Mouse (Mus musculus) heart, embryonic 15.5 days (tissue): ENCODE measurements around the gene Tgif2. TPM values are rescaled to one million over a fixed set of nuclear protein-coding genes. Genes with fewer than 3 reads are reported as not detected.
"Not testable (repeated sequence)": the region's sequence is repeated elsewhere in the genome, so short reads cannot be mapped to it uniquely, and the experiment has no call there.

Experiments used
- ATAC-seq: fragments of 200-750 bp; cut with Nextera tagmentation; replicated peaks from 2 replicates; pipeline ENCODE4 v1.8.0; 2017; ENCODE audit warnings: low read depth, moderate TSS enrichment; ENCODE audit not compliant: insufficient number of reproducible peaks, insufficient read depth, low FRiP score
- H3K27ac ChIP-seq: fragments of 300-500 bp; sonication (generic); 2 replicates; pipeline ENCODE4 v1.5.1; 2015; ENCODE audit warnings: mild to moderate bottlenecking, inconsistent platforms
- H3K27me3 ChIP-seq: fragments of 300-500 bp; sonication (generic); 2 replicates; pipeline ENCODE4 v1.6.1; 2015; ENCODE audit warnings: inconsistent platforms
- H3K36me3 ChIP-seq: fragments of 300-500 bp; sonication (generic); 2 replicates; pipeline ENCODE4 v1.6.1; 2015; ENCODE audit warnings: mild to moderate bottlenecking, inconsistent platforms
- H3K4me1 ChIP-seq: fragments of 300-500 bp; sonication (generic); replicated peaks from 2 replicates; pipeline ENCODE4 v1.6.1; 2015; ENCODE audit warnings: inconsistent platforms
- H3K4me2 ChIP-seq: fragments of 300-500 bp; sonication (generic); 2 replicates; pipeline ENCODE4 v1.6.1; 2015; ENCODE audit warnings: inconsistent platforms, mild to moderate bottlenecking, moderate library complexity
- H3K4me3 ChIP-seq: fragments of 300-500 bp; sonication (generic); 2 replicates; pipeline ENCODE4 v1.5.1; 2015; ENCODE audit warnings: mild to moderate bottlenecking, inconsistent platforms
- H3K9ac ChIP-seq: fragments of 300-500 bp; sonication (generic); 2 replicates; pipeline ENCODE4 v1.6.1; 2015; ENCODE audit warnings: mild to moderate bottlenecking, inconsistent platforms
- H3K9me3 ChIP-seq: fragments of 300-500 bp; sonication (generic); replicated peaks from 2 replicates; pipeline ENCODE4 v1.6.1; 2016; ENCODE audit warnings: inconsistent platforms
- WGBS: fragments of 180-500 bp; shearing (Covaris S2); methylation state at CpG from one replicate; pipeline ENCODE4 v1.1.7; 2015; ENCODE audit warnings: mixed read lengths; 5-methylcytosine and 5-hydroxymethylcytosine counted together
- polyA plus RNA-seq: library from polyadenylated mRNA; unstranded; fragments of >200 nt; fragmentation: Nextera tagmentation; extraction: Ambion mirVana; gene quantifications from 2 replicates; pipeline ENCODE4 v1.2.1, GENCODE M21; 2015

Gene Tgif2
- polyA plus RNA-seq, 1 experiment from 2014 or later, result 23.6 TPM

DNA sequence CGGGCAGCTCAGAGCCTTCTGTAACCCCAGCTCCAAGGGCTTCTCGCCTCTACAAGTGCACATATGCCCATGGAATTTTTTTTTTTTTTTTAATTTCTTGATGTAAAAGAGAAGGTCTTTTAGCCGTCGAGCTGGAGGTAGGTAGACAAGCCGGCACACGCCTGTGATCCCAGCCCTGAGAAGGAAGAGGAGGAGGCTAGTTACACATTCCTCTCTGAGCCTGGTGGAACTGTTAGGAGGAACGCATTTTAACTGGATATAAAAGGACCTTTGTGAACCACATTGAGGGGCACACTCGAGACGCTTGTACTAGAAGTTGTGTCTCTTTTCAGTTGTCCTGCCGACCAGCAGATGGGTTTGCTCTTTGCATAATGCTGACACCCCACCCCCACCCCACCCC, 4.9 kb downstream of the Tgif2 start:
- Histone ChIP-seq H3K4me2 (no peak overlapping the region), H3K9ac (no peak overlapping the region), H3K27ac (peak overlapping the region; percentile 22; the same call in 1 of the 2 replicates), H3K27me3 (no peaks in the 10 kb centered on the region), H3K9me3 (no peaks in the 10 kb centered on the region), H3K4me3 (no peak overlapping the region), H3K36me3 (peaks cover 25% of the 10 kb centered on the region), H3K4me1 (peaks cover 53% of the 10 kb centered on the region)
- WGBS, result 57% methylated on average over 10 of the region's 10 CpGs
- ATAC-seq, result no peak

DNA sequence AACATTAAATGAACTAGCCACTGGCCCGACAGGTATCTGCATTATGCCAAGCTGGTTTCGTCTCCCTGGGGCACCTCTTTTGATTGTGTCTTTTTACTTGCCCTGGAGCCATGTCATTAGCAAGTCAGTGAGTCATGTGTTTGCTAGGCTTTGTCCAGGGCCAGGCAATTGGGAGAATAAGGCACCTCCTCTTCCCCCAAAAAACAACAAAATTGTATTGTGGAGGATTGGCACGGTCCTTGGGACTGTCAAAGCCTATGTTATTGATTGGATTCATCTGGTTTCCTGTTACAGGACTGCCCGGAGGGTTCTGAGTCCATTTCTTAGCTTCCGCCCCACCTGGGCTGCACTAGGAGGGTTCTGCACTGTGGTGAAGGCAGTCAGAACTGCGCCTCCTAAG, 7.8 kb downstream of the Tgif2 start:
- no peak overlapping the region for H3K27ac ChIP-seq
- no peak overlapping the region for H3K4me2 ChIP-seq
- H3K36me3 ChIP-seq, result peaks cover 48% of the 10 kb centered on the region
- H3K4me1 ChIP-seq, result peaks cover 39% of the 10 kb centered on the region
- no peak overlapping the region for H3K9ac ChIP-seq
- H3K27me3 ChIP-seq, result no peaks in the 10 kb centered on the region
- 77% methylated on average over 6 of the region's 6 CpGs for WGBS
- no peak overlapping the region for H3K4me3 ChIP-seq
- ATAC-seq, result no peak
- no peaks in the 10 kb centered on the region for H3K9me3 ChIP-seq

DNA sequence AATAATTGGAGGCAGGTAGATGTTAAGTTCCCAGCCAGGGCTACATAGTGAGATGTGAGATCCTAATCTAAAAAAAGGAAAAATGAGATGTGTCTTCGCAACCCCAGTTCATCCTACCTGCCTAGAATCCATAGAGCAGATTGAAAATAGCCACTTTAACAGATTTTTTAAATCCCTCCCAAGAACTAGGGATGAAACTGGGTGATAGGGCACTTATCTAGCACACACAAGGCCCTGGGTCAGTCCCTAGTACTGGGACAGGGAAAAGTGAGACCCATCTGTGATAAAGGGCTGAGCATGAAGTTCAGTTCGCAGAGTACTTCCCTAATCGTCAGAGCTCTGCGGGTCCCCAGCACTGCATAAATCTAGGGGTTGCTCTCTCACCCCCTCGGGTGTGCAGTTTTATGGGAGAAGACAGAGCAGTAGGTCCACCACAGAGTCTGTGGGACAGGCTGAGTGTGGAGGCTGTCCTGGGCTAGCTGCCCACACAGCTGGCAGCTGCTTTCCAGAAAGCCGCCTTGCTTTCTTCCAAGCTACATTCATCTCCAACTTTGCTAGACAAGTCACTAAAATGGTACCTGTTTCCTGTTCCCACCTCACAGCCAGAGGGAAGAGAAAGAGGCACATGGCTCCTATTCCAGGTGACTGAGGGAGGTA, 8.8 kb downstream of the Tgif2 start:
- Histone ChIP-seq H3K4me1 (peaks cover 30% of the 10 kb centered on the region), H3K9ac (no peak overlapping the region), H3K4me3 (no peak overlapping the region), H3K27ac (no peak overlapping the region), H3K9me3 (no peaks in the 10 kb centered on the region), H3K27me3 (no peaks in the 10 kb centered on the region), H3K4me2 (no peak overlapping the region), H3K36me3 (peaks cover 48% of the 10 kb centered on the region)
- 88% methylated on average over 6 of the region's 6 CpGs for WGBS
- ATAC-seq, result no peak

DNA sequence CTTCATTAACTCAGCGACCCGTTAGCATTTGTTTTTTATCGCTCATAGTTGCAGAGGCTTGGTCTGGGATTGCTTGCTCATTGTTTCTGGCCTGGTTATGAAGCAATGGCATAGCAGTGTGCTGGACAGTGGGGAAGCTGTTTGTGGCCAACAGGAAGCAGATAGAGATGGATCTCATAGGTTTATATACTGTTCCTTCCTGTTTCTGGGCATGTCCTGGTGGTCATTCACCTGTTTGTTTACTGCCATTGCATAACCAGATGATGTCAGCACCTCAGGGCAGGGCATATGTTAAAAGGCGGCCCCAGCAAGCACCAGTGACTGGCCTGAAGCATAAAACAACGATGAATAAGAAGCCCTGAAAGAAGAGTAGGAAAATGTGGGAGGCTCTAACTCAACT, 10.7 kb downstream of the Tgif2 start:
- Histone ChIP-seq H3K9me3 (no peaks in the 10 kb centered on the region), H3K36me3 (peaks cover 45% of the 10 kb centered on the region)
- WGBS, result 85% methylated on average over 5 of the region's 5 CpGs

DNA sequence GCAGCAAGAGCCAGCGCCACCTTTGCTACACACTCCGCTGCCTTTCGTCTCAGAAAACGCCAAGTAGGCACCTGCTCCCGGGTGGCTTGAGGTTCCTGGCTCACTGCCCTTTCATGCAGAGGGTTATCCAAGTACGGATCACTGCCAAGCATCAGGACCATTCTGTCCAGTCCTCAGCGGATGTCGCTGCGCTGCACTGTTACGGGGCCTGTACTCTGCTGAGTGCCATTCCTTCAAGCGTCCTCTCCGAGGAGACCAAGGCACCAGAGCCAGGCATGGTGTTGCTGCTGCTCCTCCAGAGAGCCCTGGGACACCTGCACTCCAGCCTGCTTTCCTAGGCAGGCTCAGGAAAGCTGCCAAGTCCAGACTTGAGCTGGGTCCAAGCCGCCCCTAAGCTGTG, 13.8 kb downstream of the Tgif2 start:
- not testable (repeated sequence) for H3K4me2 ChIP-seq, H3K9me3 ChIP-seq, H3K4me3 ChIP-seq, H3K27ac ChIP-seq, ATAC-seq, H3K27me3 ChIP-seq, H3K9ac ChIP-seq
- Histone ChIP-seq H3K4me1 (peaks cover 31% of the 10 kb centered on the region), H3K36me3 (peaks cover 37% of the 10 kb centered on the region)
- WGBS, result 79% methylated on average over 9 of the region's 13 CpGs

More for the DNA sequence above, 10.7 kb downstream of the Tgif2 start:
- H3K4me1 ChIP-seq, result peaks cover 16% of the 10 kb centered on the region
- no peak for ATAC-seq
- H3K9ac ChIP-seq, result no peak overlapping the region
- H3K27ac ChIP-seq, result no peak overlapping the region
- no peaks in the 10 kb centered on the region for H3K27me3 ChIP-seq
- H3K4me2 ChIP-seq, result no peak overlapping the region
- no peak overlapping the region for H3K4me3 ChIP-seq

DNA sequence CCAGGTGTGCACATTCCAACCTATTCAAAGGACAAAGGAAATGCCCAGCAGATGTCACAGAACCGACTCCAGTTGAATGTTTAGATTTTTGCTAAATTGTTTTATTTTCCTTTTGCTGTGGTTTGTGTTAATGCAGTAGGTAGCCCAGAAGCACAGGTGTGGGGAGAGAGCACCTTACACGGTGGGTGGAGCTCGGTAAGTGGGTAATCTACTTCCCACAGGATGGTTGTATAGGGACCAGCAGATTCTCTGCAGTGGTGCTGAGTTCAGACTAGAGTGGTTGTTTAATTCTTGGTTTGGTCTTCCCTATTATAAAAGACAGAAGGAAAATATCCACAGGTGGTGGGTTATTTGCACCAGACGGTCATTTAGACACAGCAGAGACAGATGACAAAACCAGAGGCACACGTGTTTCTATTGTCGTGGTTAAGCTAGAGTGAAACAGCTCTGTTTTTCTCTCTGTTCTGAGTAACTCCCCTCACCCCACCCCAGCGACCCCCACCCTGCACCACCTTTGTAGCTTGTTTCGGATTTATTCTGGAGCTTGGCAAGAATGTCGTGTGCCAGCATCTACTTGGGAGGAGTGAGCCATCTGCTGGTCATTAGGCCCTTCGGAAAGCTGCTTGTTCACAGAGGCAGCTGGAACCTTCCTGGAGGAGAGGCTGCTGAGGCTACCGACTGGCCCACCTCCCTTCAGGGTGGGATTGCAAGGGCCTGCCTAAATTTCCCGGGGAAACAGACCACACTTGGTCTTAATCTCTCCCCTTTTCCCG, 14.4 kb downstream of the Tgif2 start:
- not testable (repeated sequence) for H3K9me3 ChIP-seq, H3K27me3 ChIP-seq, H3K4me2 ChIP-seq, H3K9ac ChIP-seq, H3K4me3 ChIP-seq, ATAC-seq, H3K27ac ChIP-seq
- peaks cover 26% of the 10 kb centered on the region for H3K4me1 ChIP-seq
- H3K36me3 ChIP-seq, result peaks cover 33% of the 10 kb centered on the region
- WGBS, result 50% methylated on average over 13 of the region's 13 CpGs

DNA sequence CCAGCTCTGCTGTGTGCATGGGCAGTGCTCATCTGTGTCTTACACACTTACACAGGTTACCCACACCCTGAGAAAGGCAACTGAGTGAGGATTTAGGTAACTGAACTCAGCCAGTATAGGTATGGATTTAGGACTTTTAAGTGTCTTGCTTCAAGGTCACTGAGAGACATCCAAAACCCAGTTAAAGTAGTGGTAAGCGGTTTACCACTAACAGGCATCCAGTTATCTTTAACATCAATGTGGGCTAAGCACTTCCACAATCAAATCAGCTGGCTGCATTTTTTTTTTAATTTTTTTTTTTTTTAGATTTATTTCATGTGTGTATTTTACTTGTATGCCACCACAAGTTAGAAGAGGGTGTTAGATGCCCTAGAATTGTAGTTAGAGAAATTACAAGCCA, 16.5 kb downstream of the Tgif2 start:
- peak overlapping the region; percentile 78; the same call in 1 of the 2 replicates for H3K27ac ChIP-seq
- peaks cover 26% of the 10 kb centered on the region for H3K4me1 ChIP-seq
- H3K4me3 ChIP-seq, result no peak overlapping the region
- 84% methylated on average over 1 of the region's 1 CpGs for WGBS
- no peaks in the 10 kb centered on the region for H3K27me3 ChIP-seq
- no peak for ATAC-seq
- H3K4me2 ChIP-seq, result no peak overlapping the region
- H3K9ac ChIP-seq, result no peak overlapping the region
- H3K9me3 ChIP-seq, result no peaks in the 10 kb centered on the region
- H3K36me3 ChIP-seq, result peaks cover 21% of the 10 kb centered on the region

DNA sequence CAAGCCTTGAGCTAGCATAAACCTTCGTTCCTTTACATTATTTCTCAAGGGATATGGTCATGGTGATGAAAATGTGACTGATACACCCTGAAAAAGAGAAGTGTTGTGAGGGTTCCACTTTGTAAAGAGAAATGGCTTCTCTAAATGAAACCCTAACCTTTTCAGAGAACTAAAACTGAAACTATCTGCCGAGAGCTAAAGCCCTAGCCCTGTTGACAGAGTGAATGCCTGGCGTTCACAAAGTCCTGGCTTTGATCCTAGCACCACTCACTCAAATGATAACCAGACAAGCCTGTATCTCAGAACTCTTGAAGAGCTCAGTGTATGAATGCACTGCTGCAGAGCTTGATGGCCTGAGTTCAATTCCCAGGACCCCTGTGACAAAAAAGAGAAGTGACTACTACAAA, 17.6 kb downstream of the Tgif2 start:
- peak overlapping the region; percentile 31 for H3K9ac ChIP-seq
- ATAC-seq, result peak; percentile 50
- peak overlapping the region; percentile 78 for H3K27ac ChIP-seq

DNA sequence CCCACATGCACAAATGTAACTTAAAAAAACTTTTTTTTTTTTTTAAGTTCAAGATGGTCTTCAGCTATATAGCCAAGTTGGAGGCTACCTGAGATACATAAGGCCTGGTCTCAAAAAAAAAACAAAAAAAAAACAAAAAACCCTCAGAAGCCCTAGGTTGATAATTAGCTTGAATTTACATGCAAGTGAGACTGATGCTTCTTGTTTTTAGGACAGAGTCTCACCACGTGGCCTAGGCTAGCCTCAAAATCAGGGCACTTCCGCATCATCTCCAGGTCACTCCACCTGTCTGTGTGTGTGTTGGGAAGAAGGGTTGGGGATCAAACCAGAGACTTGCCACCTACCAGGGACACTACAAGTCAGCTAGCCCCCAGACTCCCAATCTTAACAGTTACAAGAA, 18.0 kb downstream of the Tgif2 start, which contains the start of gene 4930518I15Rik:
4930518I15Rik (minus strand) TSS at position 112 of the 400 bp plus-strand sequence.
- ATAC-seq, result no peak
- Histone ChIP-seq H3K4me2 (peak within 1 kb of the TSS; percentile 54), H3K27ac (peak within 1 kb of the TSS; percentile 78), H3K4me1 (peaks cover 32% of the 10 kb centered on the region), H3K9ac (peak within 1 kb of the TSS; percentile 31), H3K27me3 (no peaks in the 10 kb centered on the region), H3K4me3 (peak within 1 kb of the TSS; percentile 33), H3K9me3 (no peaks in the 10 kb centered on the region), H3K36me3 (peaks cover 10% of the 10 kb centered on the region)
- 87% methylated on average over 2 of the region's 2 CpGs for WGBS

More for the DNA sequence above, 17.6 kb downstream of the Tgif2 start:
- H3K36me3 ChIP-seq, result peaks cover 10% of the 10 kb centered on the region
- H3K27me3 ChIP-seq, result no peaks in the 10 kb centered on the region
- H3K4me2 ChIP-seq, result peak overlapping the region; percentile 54
- WGBS, result 14% methylated on average over 3 of the region's 3 CpGs
- H3K4me3 ChIP-seq, result peak overlapping the region; percentile 33
- H3K9me3 ChIP-seq, result no peaks in the 10 kb centered on the region
- peaks cover 32% of the 10 kb centered on the region for H3K4me1 ChIP-seq

DNA sequence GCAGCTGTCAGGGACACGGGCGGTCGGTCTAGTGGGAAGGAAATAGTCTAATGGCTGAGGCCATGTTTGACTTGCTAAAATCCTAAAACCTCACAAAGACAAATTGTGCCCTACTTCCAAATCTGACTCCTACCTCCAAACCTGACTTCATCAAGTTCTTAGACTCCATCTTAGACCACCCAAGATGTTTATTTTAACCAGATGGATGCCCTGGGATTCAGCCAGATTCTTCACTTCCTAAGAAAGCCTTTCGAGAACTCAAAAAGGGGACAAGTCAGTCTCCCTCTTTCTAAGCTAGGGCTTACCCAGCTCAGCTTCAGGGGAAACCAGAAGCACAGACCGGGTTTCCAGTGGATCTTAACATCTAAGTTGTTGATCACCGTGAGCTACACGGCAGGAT, 18.9 kb downstream of the Tgif2 start:
- H3K9ac ChIP-seq, result no peak overlapping the region

DNA sequence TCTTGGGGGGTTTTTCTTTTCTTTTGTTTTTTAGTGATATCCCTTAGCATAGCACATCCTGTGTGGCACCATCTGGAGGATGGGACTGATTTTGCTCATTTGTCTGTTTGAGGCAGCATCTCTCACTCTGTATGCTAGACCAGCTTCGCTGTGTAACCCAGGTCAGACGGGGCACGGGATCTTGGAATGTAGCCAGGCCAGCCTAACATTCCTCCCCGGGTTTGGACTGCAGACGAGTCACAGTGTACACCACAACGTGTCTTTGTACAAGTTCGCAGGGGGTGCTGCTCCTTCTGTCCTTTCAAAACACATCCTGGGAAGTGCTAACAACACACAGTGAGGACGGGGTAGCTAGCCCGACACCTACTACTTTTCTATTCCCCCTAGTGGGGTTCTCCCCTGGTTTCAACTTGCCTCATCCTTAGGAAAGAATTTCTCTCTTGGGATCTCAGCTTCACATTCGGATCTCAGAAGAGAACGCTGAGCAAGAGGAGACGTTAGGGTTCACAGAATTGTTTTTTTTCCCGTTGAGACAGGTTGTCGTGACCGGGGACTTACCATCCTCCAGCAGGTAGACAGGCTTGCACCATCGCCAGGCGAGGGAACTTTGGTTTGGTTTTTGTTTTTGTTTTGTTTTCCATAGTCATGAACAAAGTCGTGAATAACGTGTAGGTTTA, 22.4 kb downstream of the Tgif2 start:
- Histone ChIP-seq H3K9me3 (no peaks in the 10 kb centered on the region), H3K27ac (peak overlapping the region; percentile 90), H3K36me3 (peaks cover 17% of the 10 kb centered on the region), H3K27me3 (no peaks in the 10 kb centered on the region), H3K9ac (peak overlapping the region; percentile 62), H3K4me3 (peak overlapping the region; percentile 90), H3K4me2 (peak overlapping the region; percentile 76), H3K4me1 (peaks cover 38% of the 10 kb centered on the region)
- WGBS, result under 1% methylated on average over 19 of the region's 19 CpGs
- ATAC-seq, result no peak

More for the DNA sequence above, 18.9 kb downstream of the Tgif2 start:
- Histone ChIP-seq H3K9me3 (no peaks in the 10 kb centered on the region), H3K4me1 (peaks cover 32% of the 10 kb centered on the region), H3K4me3 (no peak overlapping the region), H3K27ac (no peak overlapping the region), H3K36me3 (peaks cover 10% of the 10 kb centered on the region), H3K27me3 (no peaks in the 10 kb centered on the region), H3K4me2 (no peak overlapping the region)
- WGBS, result 73% methylated on average over 7 of the region's 7 CpGs
- ATAC-seq, result no peak
